Mouse (Mus musculus) lung, postnatal 25 days (tissue): ENCODE data around the gene Zp3.

Experiments
- DNase-seq: peaks from one replicate; pipeline ENCODE4 v3.0.0; 2022; ENCODE audit warnings: low spot score

The Zp3 gene

GRCm38 (mm10) chr5:136004537-136004936, 24.6 kb downstream of the Zp3 start:
- no peak for DNase-seq

GRCm38 (mm10) chr5:136007745-136008144, 27.8 kb downstream of the Zp3 start:
- DNase-seq = no peak

- no peak for DNase-seq
These were observed 35.0 kb downstream of the Zp3 start for GRCm38 (mm10) chr5:136014877-136015276.

GRCm38 (mm10) chr5:136015586-136015985, 35.7 kb downstream of the Zp3 start:
- no peak for DNase-seq

- no peak for DNase-seq
These were observed 36.3 kb downstream of the Zp3 start for GRCm38 (mm10) chr5:136016014-136016876.

GRCm38 (mm10) chr5:136017262-136017661, 37.4 kb downstream of the Zp3 start:
- no peak for DNase-seq

GRCm38 (mm10) chr5:136018726-136019125, 38.8 kb downstream of the Zp3 start:
- no peak for DNase-seq

GRCm38 (mm10) chr5:136019907-136020306, 40.0 kb downstream of the Zp3 start:
- no peak for DNase-seq

GRCm38 (mm10) chr5:136025712-136026111, 45.8 kb downstream of the Zp3 start:
- DNase-seq = no peak

GRCm38 (mm10) chr5:136026859-136027258, 47.0 kb downstream of the Zp3 start:
- DNase-seq = no peak

- DNase-seq = peak; percentile 40
These were observed 47.9 kb downstream of the Zp3 start for GRCm38 (mm10) chr5:136027612-136028311.

- no peak for DNase-seq
These were observed 55.0 kb downstream of the Zp3 start for GRCm38 (mm10) chr5:136034868-136035267.

GRCm38 (mm10) chr5:136035285-136035684, 55.4 kb downstream of the Zp3 start:
- DNase-seq = no peak

GRCm38 (mm10) chr5:136036667-136037066, 56.8 kb downstream of the Zp3 start:
- no peak for DNase-seq
